In the genomic region with DNA sequence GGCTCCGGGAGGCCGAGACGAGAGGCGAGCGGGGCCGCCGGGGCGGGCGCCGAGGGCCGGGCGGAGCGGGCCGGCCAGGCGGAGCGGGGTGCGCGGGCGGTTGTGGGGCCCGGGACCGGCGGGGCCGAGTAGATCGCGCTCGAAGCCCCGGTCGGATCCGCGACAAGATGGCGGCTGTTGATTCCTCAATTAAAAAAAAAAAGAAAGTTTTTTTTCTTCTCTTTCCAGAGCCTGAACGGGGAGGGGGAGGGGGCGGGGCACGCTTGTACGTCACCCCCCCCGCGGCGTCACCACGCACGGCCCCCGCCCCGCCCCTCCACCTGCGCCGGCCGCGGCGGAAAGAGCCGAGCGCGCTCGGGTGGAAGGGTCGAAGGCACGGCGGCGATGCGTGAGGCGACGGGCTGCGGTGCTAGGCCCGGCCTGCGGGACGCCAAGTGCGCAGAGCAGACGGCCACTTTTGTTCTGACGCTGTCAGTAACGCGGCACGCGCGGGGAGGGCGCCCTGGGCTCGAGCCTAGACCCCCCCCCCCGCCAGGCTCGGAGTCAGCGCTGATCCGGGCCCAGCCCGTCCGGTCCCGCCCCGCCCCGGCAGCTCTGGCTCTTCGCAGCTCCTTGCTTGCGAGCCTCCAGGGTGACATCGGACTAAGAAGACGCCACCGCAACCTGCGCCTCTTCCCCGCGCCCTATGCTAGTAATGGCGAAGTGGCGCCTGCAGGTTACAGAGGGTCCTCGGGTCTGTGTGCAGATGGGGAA, we compare ENCODE assay signal across 7 mouse cellular contexts. TPM values are rescaled to one million over a fixed set of nuclear protein-coding genes. Genes with fewer than 3 reads are reported as not detected.
DNase-seq lines count a peak whose midpoint lies in the region; ATAC-seq lines count a peak whose summit lies in the region.

A gene (minus strand): TSS at position 199 of the 753 bp plus-strand sequence.

- H3K9ac ChIP-seq in intestine, embryonic 15.5 days = peak within 1 kb of the TSS; percentile 90

- H3K4me3 ChIP-seq in intestine, embryonic 15.5 days (replicated peaks) = peak within 1 kb of the TSS; percentile 93
- H3K4me3 ChIP-seq in midbrain, embryonic 10.5 days = peak within 1 kb of the TSS; percentile 95

- peak within 1 kb of the TSS; percentile 98 for H3K27ac ChIP-seq in intestine, embryonic 15.5 days
- H3K27ac ChIP-seq in midbrain, embryonic 10.5 days (replicated peaks) = peak within 1 kb of the TSS; percentile 95

- no peaks in the 10 kb centered on the region for H3K36me3 ChIP-seq in intestine, embryonic 15.5 days
- peaks cover 1% of the 10 kb centered on the region; the same call in 1 of the 2 replicates for H3K36me3 ChIP-seq in midbrain, embryonic 10.5 days

- peak within 1 kb of the TSS; percentile 81 for H3K4me2 ChIP-seq in intestine, embryonic 15.5 days (replicated peaks)

- intact Hi-C loops in left cerebral cortex, postnatal 25 days (cut with DNase I) = loop anchor here (2.0 to 5.0 kb wide), 2 partner anchors 87 to 137 kb away; a partner anchor contains a TSS

- no peaks in the 10 kb centered on the region for H3K9me3 ChIP-seq in intestine, embryonic 15.5 days
- no peaks in the 10 kb centered on the region for H3K9me3 ChIP-seq in midbrain, embryonic 10.5 days (replicated peaks)

- H3K4me1 ChIP-seq in intestine, embryonic 15.5 days (replicated peaks) = peaks cover 12% of the 10 kb centered on the region
- H3K4me1 ChIP-seq in midbrain, embryonic 10.5 days = peaks cover 31% of the 10 kb centered on the region

- under 1% methylated on average over 70 of the region's 92 CpGs for WGBS in intestine, embryonic 15.5 days
- WGBS in midbrain, embryonic 10.5 days = 1% methylated on average over 77 of the region's 92 CpGs

- no peaks in the 10 kb centered on the region for H3K27me3 ChIP-seq in intestine, embryonic 15.5 days (replicated peaks)
- H3K27me3 ChIP-seq in midbrain, embryonic 10.5 days (ENCODE audit: low read depth, poor library complexity, severe bottlenecking) = peaks cover 22% of the 10 kb centered on the region

- peak; percentile 94 for ATAC-seq in intestine, embryonic 15.5 days

- peak; percentile 90 to 96 for DNase-seq in adrenal gland, adult (ENCODE audit: inconsistent age in 2 of 2, low spot score in 1 of 2)
- DNase-seq in embryo, embryonic 10.5 days (ENCODE audit: low spot score) = peak; percentile 93
- DNase-seq in gastrocnemius, postnatal 25 days = peak; percentile 91
- DNase-seq in left cerebral cortex, postnatal 25 days (ENCODE audit: low spot score in 2 of 2) = peak; percentile 87 to 93
- DNase-seq in midbrain, embryonic 10.5 days (ENCODE audit: low spot score) = peak; percentile 94
- DNase-seq in right cerebral cortex, postnatal 4 days = peak; percentile 99

RNA-seq across cellular contexts. Expression of the gene that starts here (rescaled TPM):
- 10 to 100 TPM; 26.3 to 29.6 TPM for total RNA-seq in gastrocnemius, postnatal 25 days (2021)
- 25.3 and 25.6 TPM in 2 replicates for polyA plus RNA-seq in intestine, embryonic 15.5 days (2015; fragmentation: Nextera tagmentation; extraction: Ambion mirVana)
- 10 to 100 TPM; 82.9 to 83.8 TPM for total RNA-seq in left cerebral cortex, postnatal 25 days (2021)
- polyA plus RNA-seq in midbrain, embryonic 10.5 days (2016; fragmentation: Nextera tagmentation; extraction: Ambion mirVana) = 27.7 and 30.2 TPM in 2 replicates

Comparison
In these comparisons a context has a peak if more than half of its experiments do, and no peak if none do; other contexts are left out.
1. Peak in every context shown above with its lines: DNase-seq, ATAC-seq, H3K4me3 ChIP-seq and H3K27ac ChIP-seq.